Mouse (Mus musculus) heart, adult 8-10 months (tissue): Measurements from ENCODE around the gene Kndc1. TPM values are rescaled to one million over a fixed set of nuclear protein-coding genes. Genes with fewer than 3 reads are reported as not detected.

Experiments used
- DNase-seq: peaks from one replicate; pipeline ENCODE4 v3.0.0; 2022; ENCODE audit warnings: low spot score
- microRNA-seq: library from miRNA; unstranded; fragments of <30 nt; microRNA quantifications from one replicate; pipeline ENCODE4 v1.2.0, GENCODE M21; 2022
- total RNA-seq, 4 experiments: library from RNA; stranded (reverse); gene quantifications; 2 replicates each; pipeline ENCODE4 v1.2.4; 2022

Gene Kndc1
- total RNA-seq, 4 experiments from 2014 or later: 0.06 TPM; not detected in 3

DNA sequence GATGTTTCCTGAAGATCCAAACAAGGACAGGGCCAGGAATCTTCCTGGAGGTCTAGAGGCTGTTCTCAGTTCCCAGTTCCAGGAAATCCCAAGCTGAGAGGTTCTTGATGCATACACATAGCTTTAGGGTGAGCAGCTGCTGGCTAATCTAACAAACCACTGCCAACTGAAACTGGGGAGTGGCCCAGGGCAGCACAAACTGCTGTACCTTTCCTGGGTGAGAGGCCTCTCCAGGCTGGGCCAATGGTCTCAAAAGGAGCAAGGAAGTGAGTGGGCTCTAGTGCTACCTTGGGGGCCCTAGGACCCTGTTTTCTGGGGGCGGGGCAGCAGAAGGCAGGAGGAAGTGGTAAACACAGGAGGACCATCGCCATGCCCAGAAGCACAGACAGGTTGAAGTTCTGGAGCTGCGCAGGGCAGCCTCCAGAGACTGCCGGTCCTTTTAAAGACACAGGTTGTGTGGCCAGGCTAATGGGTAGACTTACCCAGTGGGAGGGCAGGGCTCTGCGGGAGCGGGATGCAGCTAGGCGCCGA lies 96.4 kb downstream of the Kndc1 start:
- DNase-seq: no peak

Small RNA genes within 50 kb of the gene (microRNA-seq; reads per million reads assigned to microRNA genes)
- gene Mir202 (not detected), gene Mir7062 (not detected), gene mmu-mir-7686 (not detected)

Other genes with a start within 250 kb of the Kndc1 start
- under 1 TPM in 3 of 4 experiments, not detected in 1; 0.13 to 0.16 (median 0.16) TPM for gene Cfap46, start 210.9 kb upstream of the Kndc1 start, total RNA-seq
- gene Adgra1, start 60.5 kb upstream of the Kndc1 start, total RNA-seq: under 1 TPM in 2 of 4 experiments, not detected in 2; 0.06 to 0.09 TPM
- not detected for gene Utf1, start 49.1 kb downstream of the Kndc1 start, total RNA-seq
- not detected for gene 6430531B16Rik, start 84.1 kb downstream of the Kndc1 start, total RNA-seq
- gene Adam8, start 97.9 kb downstream of the Kndc1 start, total RNA-seq: 1 to 10 TPM in 2 of 4 experiments, under 1 TPM in 2; 0.25 to 1.8 (median 0.95) TPM
- 10 to 100 TPM in 2 of 4 experiments, 1 to 10 TPM in 2; 7.7 to 11.8 (median 10.7) TPM for gene Zfp511, start 141.7 kb downstream of the Kndc1 start, total RNA-seq
- gene Tubgcp2, start 142.0 kb downstream of the Kndc1 start, total RNA-seq: 10 to 100 TPM; 32.6 to 37.0 (median 34.9) TPM
- gene Msx3, start 154.4 kb downstream of the Kndc1 start, total RNA-seq: not detected
- under 1 TPM in 3 of 4 experiments, not detected in 1; 0.25 to 0.50 (median 0.30) TPM for gene Caly, start 187.9 kb downstream of the Kndc1 start, total RNA-seq
- not detected for gene Prap1, start 198.7 kb downstream of the Kndc1 start, total RNA-seq
- gene Fuom, start 207.7 kb downstream of the Kndc1 start, total RNA-seq: 10 to 100 TPM; 65.8 to 83.2 (median 76.9) TPM
- gene Paox, start 221.1 kb downstream of the Kndc1 start, total RNA-seq: 1 to 10 TPM; 2.2 to 4.0 (median 2.6) TPM
- gene Echs1, start 221.8 kb downstream of the Kndc1 start, total RNA-seq: 100 to 1,000 TPM; 476 to 541 (median 510) TPM
- 10 to 100 TPM; 24.2 to 32.4 (median 29.3) TPM for gene Mtg1, start 242.9 kb downstream of the Kndc1 start, total RNA-seq